Mouse (Mus musculus) hindlimb bud, embryonic 11.5 days (tissue): ENCODE data around the gene Wbp2nl.

Source experiments
- DNase-seq: peaks from one replicate; pipeline ENCODE4 v3.0.0-alpha.2; 2012; ENCODE audit warnings: low read depth, low spot score; ENCODE audit errors: extremely low spot score

Gene Wbp2nl

DNA sequence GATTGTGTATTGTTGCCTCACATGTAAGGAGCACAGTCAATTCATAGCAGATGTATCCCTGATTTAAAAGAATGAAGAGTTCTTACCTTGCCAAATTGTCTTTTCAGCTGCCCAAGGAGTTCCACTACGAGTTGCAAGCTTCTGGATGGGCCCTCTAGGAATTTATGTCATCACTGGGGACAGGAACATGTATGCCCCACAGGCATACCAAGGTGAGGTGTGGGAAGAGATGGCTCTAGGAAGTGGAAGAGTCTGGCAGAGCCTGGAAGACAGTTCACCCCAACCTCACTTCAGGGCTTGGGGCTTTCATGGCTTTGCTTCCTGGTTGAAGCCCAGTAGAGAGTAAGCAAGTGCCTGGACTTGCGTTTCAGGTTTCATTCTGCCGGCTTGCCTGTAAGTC, 9.7 kb downstream of the Wbp2nl start:
- no peak for DNase-seq

DNA sequence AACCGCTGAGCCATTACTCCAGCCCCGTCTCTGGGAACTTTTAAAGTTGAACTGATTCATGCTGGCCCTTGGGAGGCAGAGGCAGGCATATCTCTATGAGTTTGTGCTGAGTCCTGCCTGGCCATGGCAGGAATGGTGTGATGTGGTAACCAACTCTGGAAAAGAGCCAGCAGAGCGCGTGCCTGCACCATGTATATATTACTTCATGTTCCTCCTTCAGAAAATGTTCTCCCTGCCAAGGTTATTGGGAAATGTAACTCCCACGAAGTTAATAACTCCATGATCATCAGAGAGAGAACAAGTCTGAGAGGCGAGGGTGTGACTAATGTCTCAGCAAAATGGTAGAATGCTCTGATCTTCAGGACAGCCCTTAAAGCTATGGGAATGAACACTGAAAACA, 19.1 kb downstream of the Wbp2nl start:
- no peak for DNase-seq

DNA sequence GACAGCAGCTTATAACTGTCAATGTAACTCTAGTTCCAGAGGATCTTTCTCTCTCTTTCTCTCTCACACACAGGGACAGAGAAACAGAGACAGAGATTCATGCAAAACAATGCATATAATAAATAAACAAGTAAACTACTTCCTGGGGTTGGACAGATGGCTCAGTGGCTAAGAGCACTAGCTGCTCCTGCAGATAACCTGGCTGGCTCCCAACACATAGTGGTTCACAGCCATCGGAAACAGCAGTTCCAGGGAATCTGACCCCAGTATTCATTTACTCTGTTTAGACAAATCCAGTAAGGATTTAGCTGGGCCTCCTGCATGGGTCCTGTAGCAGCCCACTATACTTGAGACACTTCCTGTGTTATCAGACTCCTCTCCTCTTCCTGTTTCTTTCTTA, 20.9 kb downstream of the Wbp2nl start:
- no peak for DNase-seq

DNA sequence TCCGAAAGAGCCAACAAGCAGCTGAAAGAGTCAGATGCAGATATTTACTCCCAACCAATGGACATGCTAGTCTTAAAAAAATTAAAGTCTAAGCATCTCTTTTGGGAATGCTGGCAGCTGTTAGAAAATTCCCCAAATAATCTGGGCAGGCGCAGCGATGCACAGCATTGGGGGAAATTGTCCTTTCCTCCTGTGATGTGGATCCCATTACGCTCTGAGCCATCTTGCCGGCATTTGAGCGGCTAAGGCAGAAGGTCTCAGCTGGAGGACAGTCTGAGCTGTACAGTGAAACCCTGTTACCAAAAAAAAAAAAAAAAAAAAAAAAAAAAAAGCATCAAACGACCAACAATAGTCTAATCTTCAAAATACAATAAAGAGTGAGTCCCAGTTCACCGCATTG, 23.4 kb downstream of the Wbp2nl start:
- no peak for DNase-seq

DNA sequence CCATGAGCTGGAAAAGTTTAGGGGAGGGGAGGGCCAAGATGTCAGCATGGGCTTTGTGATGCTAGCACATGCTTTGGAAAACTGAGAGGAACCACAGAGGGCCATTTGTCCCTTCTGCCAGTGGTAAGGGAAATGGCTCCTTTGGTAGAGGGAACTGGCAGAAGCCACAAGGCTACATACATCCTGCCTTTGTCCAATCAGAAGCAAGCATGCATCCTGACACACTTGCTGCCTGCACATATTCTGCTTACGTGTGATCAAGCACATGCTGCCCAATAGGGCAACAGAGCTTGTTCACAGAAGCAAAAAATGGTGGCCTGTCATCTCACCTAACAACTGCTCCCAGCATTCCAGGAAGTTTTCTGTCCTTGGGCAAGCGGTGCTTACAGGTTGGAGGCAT, 26.6 kb downstream of the Wbp2nl start:
- DNase-seq = no peak

DNA sequence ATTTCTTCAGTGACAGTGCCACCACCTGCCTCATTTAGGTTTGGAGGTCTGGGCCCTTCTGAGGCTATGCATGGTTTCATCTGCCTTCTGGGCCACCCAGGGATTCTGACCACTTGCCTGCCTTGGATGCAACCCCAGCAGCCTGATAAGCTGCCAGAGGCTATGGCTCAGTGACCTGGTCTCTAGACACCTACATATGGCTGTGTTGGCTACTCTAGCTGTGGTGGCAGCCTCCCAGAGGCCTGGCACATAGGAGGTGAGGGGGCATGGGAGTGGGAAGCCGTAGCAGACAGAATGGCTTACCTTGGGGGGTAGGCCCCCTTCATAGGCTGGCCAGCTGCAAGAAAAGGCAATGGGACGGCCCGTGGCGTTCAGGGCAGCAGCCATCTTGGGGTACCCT, 36.4 kb downstream of the Wbp2nl start:
- no peak for DNase-seq

DNA sequence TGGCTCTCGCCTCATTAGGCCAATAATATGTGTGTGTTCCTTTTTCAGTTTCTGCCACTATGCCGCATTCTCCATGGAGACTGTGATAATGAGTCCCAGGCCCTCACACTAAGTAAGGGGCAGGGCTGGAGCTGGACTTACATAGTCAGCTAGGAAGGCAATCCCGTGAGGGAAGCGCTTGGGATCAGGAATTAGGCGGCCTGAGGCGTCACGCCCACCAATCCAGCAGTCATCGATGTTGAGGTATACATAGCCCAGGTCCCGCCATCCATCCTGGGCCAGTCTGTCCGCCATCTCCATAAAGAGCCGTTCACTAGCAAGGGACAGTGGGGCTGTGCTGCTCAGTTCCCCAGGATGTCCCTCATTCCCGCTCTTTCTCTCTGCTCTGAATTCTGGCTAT, 37.9 kb downstream of the Wbp2nl start:
- DNase-seq = no peak

DNA sequence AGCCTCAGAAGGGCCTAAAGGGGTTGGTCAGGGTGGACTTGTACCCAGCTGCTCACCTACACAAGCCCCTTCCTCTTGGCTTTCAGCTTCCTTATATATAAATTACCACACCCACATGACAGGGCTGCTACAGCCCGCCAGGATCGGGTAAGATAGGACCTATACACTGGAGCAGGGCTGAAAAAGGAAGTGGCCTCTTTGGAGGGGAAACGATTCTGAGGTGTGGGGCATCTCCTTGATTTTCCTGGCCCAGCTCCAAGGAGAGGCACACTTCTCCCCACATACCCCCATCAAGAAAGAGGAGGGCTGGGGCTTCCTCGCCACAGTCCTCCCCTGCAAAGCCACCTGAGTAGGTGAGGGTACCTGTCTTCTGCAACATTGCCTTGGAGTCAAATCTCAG, 39.1 kb downstream of the Wbp2nl start:
- DNase-seq = no peak

DNA sequence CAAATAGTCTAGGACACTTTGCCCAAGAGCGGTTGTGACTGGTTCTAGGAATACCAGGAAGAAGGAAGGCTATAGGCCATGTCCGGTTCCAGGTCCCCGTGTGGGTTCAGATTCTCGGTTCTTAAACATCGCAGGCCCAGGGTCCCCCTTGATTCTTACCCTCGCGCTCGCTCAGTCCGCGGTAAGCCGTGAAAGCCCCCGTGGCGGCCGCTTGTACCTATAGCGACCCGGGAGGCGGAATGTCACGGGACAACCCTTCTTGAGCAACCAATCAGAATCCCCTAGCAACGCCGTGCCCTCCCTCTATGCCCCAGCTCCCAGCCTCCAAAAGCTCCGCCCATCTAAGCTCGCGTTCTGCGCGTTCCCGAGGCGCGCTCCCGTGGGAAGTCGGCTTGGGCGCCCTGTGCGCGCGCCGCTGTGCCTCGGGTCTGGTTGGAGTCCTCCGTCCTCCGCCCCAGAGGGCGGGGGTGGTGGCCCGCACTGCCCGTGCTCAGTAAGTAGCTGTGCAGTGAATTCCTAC, 39.9 kb downstream of the Wbp2nl start, which contains the start of the genes Naga, Pheta2 and Smdt1:
Gene Naga (minus strand): TSS at position 333 of the 520 bp plus-strand sequence.
Gene Pheta2 (plus strand): TSS at position 350 of the 520 bp plus-strand sequence.
Gene Smdt1 (plus strand): TSS at position 367 of the 520 bp plus-strand sequence.
- DNase-seq = peak; percentile 89

DNA sequence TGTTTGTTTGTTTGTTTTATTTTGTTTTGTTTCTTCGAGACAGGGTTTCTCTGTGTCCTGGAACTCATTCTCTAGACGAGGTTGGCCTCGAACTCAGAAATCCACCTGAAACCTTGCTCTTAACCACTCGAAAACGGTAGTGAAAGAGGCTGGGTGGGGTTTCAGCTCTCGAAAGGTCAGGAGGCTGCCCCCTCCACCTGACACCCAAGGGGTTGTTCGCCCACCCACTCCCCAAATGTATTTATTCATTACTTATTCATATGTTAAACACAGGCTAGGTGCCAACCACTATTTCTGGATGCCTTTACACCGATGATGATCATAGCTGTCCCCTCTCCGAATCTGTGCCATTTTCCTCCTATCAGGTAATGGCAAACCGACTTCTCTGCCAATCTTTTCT, 40.4 kb downstream of the Wbp2nl start:
- DNase-seq = no peak

DNA sequence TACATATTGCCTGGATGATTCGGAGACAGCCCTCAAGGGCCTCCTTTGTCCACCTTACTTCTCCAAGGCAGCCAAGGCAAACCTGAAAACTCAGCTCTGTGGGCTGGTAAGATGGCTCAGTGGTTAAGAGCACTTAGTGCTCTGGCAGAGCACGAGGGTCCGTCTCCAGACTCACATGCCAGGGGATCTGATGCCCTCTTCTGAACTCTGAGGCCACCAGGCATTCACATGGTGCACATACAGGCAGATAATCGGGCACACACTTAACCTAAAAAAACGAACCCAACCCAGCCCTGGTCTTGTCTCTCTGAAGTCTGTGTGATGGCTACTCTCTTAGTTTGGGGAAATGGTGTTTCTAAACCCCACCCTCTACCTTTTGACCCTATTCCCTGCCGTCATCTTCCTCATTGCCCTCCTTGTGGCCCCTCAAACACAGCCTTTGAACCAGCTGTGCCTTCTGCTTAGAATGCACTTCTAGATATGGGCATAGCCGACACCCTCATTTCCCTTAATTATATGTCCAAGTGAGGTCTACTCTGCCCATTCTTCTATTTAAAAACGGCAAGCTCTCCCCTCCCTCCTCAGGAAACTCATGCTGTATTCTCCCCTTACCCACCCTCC, 41.0 kb downstream of the Wbp2nl start:
- DNase-seq = no peak

DNA sequence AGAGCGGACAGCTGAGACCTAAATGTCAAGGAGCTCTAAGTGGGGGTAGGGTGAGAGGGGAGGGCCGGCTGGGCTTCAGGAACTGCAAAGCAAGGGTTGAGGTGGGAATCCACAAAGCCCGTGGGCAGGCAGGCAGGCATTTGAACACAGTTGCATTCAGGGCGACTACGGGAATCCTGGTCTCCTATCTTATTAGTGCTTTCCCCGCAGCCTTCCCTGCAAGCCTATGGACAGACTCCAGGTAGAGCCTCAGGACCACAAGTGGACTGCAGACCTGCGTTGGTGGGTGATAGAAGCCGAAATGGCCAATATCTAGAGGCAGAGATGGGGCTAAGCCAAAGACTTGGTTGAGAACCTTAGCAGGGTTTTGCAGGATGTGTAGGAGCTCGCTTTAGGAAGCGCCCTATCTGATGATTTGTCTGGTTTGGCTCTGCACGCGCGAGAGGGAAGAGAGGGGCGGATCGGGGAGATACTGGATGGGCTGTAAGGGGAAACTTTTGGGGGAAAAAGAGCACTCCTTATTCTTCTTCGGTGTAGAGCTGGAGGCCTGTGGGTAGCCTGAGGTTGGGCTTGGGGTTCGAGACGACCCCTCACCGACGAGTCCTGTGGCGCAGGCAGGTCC, 41.8 kb downstream of the Wbp2nl start:
- no peak for DNase-seq

DNA sequence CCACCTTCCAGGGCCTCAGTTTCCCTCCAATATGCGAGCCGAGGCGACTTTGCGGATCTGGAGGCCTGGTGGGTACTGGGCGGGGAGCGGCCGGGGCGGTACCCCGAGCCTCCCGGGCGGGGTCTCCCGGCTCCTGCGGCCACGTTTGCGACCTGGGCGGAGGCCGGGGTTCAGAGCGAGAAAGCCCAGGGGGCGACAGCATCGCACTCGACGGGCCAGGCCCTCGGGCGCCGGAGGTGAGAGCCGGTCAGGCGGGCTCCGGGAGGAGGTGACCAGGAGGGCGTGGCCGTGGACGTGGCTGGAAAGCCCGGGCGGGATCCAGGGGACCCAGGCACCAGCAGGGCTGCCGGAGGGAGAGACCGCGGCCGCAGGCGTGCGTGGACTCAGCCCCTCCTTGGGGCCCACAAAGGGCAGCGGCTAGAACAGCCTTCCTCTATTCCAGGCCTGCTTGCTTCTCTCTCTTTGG, 42.3 kb downstream of the Wbp2nl start:
- no peak for DNase-seq

DNA sequence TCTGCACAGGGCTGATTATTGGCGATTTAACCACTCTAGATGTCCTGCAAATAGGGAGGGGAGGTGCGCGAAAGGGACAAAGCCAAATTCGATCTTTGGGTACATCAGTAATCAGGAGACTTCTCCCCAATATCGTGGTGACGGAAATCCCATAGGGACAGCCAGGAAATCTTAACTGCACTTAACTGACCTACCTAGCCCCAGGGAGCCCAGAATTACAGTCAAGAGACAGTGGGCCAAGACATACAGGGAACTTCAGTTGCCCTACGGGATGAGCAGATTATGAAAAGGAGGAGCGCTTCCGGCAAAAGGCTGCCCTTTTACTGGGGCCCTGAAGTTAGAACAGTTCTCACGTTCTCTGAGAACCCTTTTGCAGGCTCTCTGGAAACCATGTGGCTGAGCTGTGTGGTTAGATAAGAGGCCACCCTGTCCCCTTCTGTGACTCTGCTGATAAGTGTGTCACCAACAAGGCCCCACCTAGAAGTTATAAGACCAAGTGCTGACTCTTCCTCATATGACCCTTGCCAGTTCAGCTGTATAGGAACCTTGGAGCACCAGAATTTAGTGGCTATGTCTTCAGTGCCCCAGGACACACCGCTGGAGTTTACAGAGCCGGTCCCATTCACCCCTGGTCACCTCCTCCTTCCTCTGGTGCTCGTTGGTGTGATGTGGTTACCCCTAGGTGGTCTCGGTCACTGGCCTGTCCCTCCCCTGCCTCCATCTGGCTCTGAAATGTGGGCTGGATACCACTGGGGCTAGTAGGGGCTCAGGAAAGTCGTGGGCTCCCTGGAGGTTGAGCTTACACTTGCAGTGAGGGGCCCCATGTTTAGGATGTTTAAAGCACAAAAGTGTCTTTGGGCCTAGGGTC, 43.2 kb downstream of the Wbp2nl start:
- no peak for DNase-seq

DNA sequence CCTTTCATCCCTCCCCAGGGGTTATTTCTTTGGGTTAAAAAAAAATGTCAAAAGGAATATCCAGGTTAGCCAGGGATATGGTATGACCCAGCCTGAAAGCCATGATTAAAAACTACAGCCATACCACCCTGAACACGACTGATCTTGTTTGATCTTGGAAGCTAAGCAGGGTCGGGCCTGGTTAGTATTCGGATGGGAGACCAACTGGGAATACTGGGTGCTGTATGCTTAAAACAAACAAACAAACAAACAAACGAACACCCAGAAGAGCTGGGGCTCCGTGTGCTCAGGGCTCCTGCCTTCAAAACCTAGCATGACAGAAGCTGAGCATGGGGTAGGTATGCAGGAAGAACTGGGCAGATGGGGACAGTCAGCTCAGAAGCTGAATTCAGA, 43.8 kb downstream of the Wbp2nl start:
- no peak for DNase-seq

DNA sequence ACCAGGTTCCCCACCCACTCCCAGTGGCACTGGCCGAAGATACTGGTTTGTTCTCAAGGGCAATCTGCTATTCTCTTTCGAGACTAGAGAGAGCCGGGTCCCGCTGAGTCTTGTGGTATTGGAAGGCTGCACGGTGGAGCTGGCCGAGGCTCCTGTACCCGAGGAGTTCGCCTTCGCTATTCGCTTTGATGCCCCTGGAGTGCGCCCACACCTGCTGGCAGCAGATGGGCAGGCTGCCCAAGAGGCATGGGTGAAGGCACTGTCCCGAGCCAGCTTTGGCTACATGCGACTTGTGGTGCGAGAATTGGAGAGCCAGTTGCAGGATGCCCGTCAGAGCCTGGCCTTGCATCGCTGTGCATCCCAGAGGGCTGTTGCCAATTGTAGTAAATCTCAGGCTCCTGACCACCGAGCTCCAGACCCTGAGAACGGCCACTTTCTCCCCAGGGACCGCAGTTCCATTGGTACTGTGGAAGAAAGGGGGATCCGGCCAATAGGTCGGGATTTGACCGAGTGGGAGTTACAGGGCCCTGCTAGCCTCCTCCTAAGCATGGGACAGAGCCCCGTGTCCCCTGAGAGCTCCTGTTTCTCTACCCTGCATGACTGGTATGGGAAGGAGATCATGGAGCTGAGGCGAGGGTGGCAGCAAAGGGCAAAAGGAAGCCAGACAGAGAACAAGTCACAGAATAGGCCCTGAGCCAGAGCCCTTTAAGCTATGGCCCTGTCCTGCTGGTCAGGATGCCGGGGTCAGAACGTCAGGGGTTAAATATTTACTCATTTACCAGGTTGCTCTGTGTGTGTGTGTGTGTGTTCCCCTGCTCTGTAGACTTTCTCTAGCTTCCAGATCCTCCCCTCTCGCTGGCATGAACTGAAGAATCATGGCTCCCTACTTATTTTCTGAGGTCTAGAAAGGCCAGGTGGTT, 44.9 kb downstream of the Wbp2nl start:
- no peak for DNase-seq

DNA sequence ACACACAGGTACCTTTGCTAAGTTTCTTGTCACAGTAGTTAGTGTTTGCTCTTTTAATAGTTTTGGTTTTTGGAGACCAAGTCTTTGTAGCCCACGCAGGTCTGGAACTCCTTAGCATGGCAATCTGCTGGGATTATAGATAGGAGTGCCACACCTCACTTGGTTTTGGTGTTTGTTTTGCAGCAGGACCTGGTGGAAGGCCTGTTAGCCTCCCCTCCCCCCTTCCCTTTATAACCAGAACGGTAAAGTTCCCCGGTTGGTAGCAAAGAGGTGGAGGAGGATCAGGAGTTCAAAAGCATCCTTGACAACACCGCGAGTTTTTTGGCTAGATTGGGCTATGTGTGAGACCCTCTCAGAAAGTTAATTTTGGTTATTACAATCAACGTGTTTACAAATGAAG, 46.2 kb downstream of the Wbp2nl start:
- DNase-seq = no peak

DNA sequence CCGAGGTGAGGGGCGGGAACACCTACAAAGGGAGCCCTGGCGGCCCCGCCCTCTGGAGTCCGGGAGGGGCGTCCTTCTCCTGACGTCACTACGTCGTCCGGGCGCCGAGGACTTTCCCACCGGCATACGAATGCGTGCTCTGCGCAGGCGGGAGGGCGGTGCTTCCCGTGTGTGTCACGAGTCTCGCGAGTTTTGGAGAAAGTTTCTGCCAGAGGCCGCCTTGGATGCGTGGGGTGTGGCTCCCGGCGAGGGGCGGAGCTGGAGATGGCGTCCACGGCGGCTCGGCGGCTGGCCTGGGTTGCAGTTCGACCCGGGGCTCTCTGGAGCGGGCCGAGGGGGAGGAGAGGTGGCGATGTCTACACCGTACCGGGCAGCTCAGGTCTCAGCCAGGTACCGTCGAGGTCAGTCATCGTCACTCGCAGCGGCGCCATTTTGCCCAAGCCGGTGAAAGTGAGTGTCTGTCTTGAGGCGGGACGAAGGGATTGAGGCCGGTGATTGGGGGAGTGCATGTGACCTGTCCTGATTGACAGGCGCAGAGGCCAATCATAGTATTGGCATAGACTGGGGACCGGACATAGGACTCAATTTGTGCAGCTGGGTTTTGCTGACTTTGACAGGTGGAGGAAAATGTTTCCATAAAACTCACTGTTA, 47.2 kb downstream of the Wbp2nl start:
- peak; percentile 99 for DNase-seq

DNA sequence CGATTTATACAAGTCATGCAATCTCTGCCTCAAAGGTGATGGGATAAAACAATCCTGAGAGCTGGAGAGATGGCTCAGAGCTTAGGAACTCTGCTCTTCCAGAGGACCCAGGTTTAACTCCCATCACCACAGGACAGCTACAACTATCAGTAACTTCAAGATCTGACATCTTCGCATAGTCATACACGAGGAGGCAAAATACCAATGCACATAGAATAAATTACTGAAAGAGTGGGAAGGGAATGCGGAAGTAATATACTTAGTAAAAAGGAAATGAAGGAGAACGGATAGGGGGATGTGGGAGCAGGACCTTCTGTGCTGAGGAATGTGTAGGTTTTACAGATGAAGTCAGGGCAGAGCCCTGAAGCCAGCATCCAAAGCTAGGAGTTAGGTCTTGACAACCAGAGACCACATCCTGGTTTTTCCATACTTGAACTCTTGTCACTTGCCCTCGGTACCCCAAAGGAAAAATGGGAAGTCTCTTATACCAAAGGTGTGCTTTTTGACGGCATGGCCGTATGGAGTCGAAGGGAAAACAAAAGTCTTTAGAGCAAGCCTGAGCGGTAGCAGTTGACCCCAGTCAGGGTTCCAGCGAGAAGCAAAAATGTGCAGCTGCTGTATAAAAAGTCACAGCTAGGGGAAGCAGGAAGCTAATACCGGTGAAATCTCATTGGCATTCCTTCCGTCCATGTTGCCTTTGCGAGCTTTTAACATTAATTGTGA, 48.0 kb downstream of the Wbp2nl start:
- no peak for DNase-seq
